Mouse (Mus musculus) ES-Bruce4 (cell line): ENCODE measurements around the gene Ppp4r1. TPM values are rescaled to one million over a fixed set of nuclear protein-coding genes. Genes with fewer than 3 reads are reported as not detected.
A peak's percentile ranks its signal among the peaks of the same experiment; 100 is the strongest.

Experiments used
- H3K27ac ChIP-seq: 2 replicates; pipeline ENCODE4 v1.5.1; 2012; ENCODE audit warnings: low read length, inconsistent platforms; ENCODE audit not compliant: insufficient read depth
- H3K27me3 ChIP-seq: 2 replicates; pipeline ENCODE4 v1.6.1; 2012; ENCODE audit warnings: mild to moderate bottlenecking, low read length, inconsistent platforms; ENCODE audit not compliant: control insufficient read depth, poor library complexity, insufficient read depth, severe bottlenecking
- H3K36me3 ChIP-seq: 2 replicates; pipeline ENCODE4 v1.6.1; 2012; ENCODE audit warnings: inconsistent platforms, mild to moderate bottlenecking, low read length, moderate library complexity; ENCODE audit not compliant: control insufficient read depth, poor library complexity, insufficient read depth, severe bottlenecking
- H3K4me1 ChIP-seq: one replicate; pipeline ENCODE4 v1.8.1; 2011; ENCODE audit warnings: low read length; ENCODE audit not compliant: control insufficient read depth, insufficient read depth
- H3K4me3 ChIP-seq: 2 replicates; pipeline ENCODE4 v1.5.1; 2011; ENCODE audit warnings: low read depth, mild to moderate bottlenecking, low read length
- H3K9ac ChIP-seq: 2 replicates; pipeline ENCODE4 v1.6.1; 2012; ENCODE audit warnings: low read depth, mild to moderate bottlenecking, inconsistent platforms; ENCODE audit not compliant: poor library complexity, severe bottlenecking
- H3K9me3 ChIP-seq: replicated peaks from 2 replicates; pipeline ENCODE4 v1.6.1; 2012; ENCODE audit warnings: mild to moderate bottlenecking, low read length, inconsistent platforms; ENCODE audit not compliant: control insufficient read depth, poor library complexity, insufficient read depth, severe bottlenecking
- CTCF ChIP-seq: IDR thresholded peaks from one replicate; pipeline ENCODE4 v1.8.1; 2011; ENCODE audit warnings: low read depth, low read length
- EP300 ChIP-seq: IDR thresholded peaks from 2 replicates; pipeline ENCODE4 v1.6.1; 2011; ENCODE audit warnings: low read depth, low read length; ENCODE audit not compliant: insufficient read depth
- POLR2A ChIP-seq: IDR thresholded peaks from one replicate; pipeline ENCODE4 v1.8.1; 2011; ENCODE audit warnings: low read length; ENCODE audit not compliant: insufficient read depth
- polyA plus RNA-seq: library from polyadenylated mRNA; stranded (reverse); fragments of >200 nt; gene quantifications from 2 replicates; pipeline ENCODE4 v1.2.4, GENCODE M21; 2011; ENCODE audit warnings: low read depth; ENCODE audit not compliant: missing spikeins, insufficient read depth, insufficient read length

The Ppp4r1 gene
- polyA plus RNA-seq, 1 experiment = 48.4 TPM

GRCm38 (mm10) chr17:65864742-65865141, 82.4 kb downstream of the Ppp4r1 start:
- H3K4me1 ChIP-seq = peaks cover 6% of the 10 kb centered on the region
- peaks cover 6% of the 10 kb centered on the region; the same call in 1 of the 2 replicates for H3K36me3 ChIP-seq
- no peak overlapping the region for H3K4me3 ChIP-seq
- no peaks in the 10 kb centered on the region for H3K9me3 ChIP-seq
- no peak overlapping the region for H3K9ac ChIP-seq
- no peak for TF ChIP-seq EP300
- no peak for TF ChIP-seq POLR2A
- TF ChIP-seq CTCF = peak; percentile 19
- H3K27me3 ChIP-seq = no peaks in the 10 kb centered on the region
- no peak overlapping the region for H3K27ac ChIP-seq

GRCm38 (mm10) chr17:65865265-65865664, 82.9 kb downstream of the Ppp4r1 start:
- Histone ChIP-seq H3K27ac (peak overlapping the region; percentile 37), H3K27me3 (no peaks in the 10 kb centered on the region), H3K4me3 (no peak overlapping the region), H3K4me1 (peaks cover 6% of the 10 kb centered on the region), H3K9me3 (no peaks in the 10 kb centered on the region), H3K9ac (no peak overlapping the region), H3K36me3 (peaks cover 6% of the 10 kb centered on the region; the same call in 1 of the 2 replicates)
- no peak for TF ChIP-seq POLR2A
- no peak for TF ChIP-seq EP300
- TF ChIP-seq CTCF = no peak

DNA sequence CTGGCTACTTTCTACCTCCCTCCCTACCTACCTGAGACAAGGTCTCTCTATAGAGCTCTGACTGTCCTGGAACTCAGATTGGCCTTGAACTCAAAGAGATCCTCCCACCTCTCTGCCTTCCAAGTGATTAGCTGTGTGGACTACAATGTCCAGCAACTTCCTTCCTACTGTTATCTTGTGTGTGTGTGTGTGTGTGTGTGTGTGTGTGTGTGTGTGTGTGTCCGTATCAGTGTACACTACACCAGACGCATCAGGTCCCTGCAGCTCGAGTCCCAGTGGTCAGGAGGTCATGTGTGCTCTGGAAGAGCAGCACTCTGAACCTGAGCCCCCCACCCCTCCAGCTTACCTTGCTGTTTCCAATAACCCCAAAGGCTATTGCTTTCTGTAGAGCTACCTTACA, 83.8 kb downstream of the Ppp4r1 start:
- H3K27ac ChIP-seq = no peak overlapping the region
- H3K9me3 ChIP-seq = no peaks in the 10 kb centered on the region
- no peaks in the 10 kb centered on the region for H3K27me3 ChIP-seq
- no peak for TF ChIP-seq POLR2A
- TF ChIP-seq EP300 = no peak
- TF ChIP-seq CTCF = no peak
- H3K4me3 ChIP-seq = no peak overlapping the region
- H3K4me1 ChIP-seq = peaks cover 6% of the 10 kb centered on the region
- H3K36me3 ChIP-seq = peaks cover 6% of the 10 kb centered on the region; the same call in 1 of the 2 replicates
- no peak overlapping the region for H3K9ac ChIP-seq

- Histone ChIP-seq H3K9me3 (no peaks in the 10 kb centered on the region), H3K4me3 (peak overlapping the region; percentile 16; the same call in 1 of the 2 replicates), H3K4me1 (peaks cover 9% of the 10 kb centered on the region), H3K27ac (peak overlapping the region; percentile 38; the same call in 1 of the 2 replicates), H3K36me3 (peaks cover 6% of the 10 kb centered on the region; the same call in 1 of the 2 replicates), H3K9ac (no peak overlapping the region), H3K27me3 (no peaks in the 10 kb centered on the region)
- TF ChIP-seq POLR2A (no peak), EP300 (no peak), CTCF (no peak)
Measured at GRCm38 (mm10) chr17:65867996-65868395, 85.6 kb downstream of the Ppp4r1 start.

GRCm38 (mm10) chr17:65869720-65870119, 87.3 kb downstream of the Ppp4r1 start:
- no peak overlapping the region for H3K9ac ChIP-seq
- 0 out of 2 replicates have a peak, but pooled peaks have one; percentile 46 for TF ChIP-seq EP300
- TF ChIP-seq POLR2A = no peak
- TF ChIP-seq CTCF = no peak
- 0 out of 2 replicates have a peak overlapping the region, but pooled peaks have one; percentile 13 for H3K27ac ChIP-seq
- H3K36me3 ChIP-seq = no peaks in the 10 kb centered on the region; the same call in 1 of the 2 replicates
- H3K4me1 ChIP-seq = peaks cover 11% of the 10 kb centered on the region
- no peaks in the 10 kb centered on the region for H3K9me3 ChIP-seq
- no peak overlapping the region for H3K4me3 ChIP-seq
- no peaks in the 10 kb centered on the region for H3K27me3 ChIP-seq

DNA sequence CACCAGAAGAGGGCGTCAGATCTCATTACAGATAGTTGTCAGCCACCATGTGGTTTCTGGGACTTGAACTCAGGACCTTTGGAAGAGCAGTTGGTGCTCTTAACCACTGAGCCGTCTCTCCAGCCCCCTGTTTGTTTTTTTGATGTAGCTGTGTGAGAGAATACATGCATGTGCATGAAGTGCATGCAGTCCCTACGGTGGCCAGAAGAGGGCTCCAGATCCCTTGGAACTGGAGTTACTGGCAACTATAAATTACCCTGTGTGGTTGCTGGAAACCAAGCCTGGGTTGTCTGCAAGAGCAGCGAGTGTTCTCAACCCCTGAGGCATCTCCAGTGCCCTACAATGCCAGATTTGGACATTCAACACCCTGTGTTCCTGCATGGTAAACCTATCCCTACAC, 87.8 kb downstream of the Ppp4r1 start:
- peaks cover 9% of the 10 kb centered on the region for H3K4me1 ChIP-seq
- no peak for TF ChIP-seq POLR2A
- peak; percentile 76 for TF ChIP-seq CTCF
- H3K9me3 ChIP-seq = no peaks in the 10 kb centered on the region
- H3K4me3 ChIP-seq = no peak overlapping the region
- no peaks in the 10 kb centered on the region for H3K27me3 ChIP-seq
- H3K9ac ChIP-seq = no peak overlapping the region
- no peaks in the 10 kb centered on the region; the same call in 1 of the 2 replicates for H3K36me3 ChIP-seq
- peak overlapping the region; percentile 31; the same call in 1 of the 2 replicates for H3K27ac ChIP-seq
